Mouse (Mus musculus): ENCODE measurements around the gene Dync1i1.

The Dync1i1 gene

GRCm38 (mm10) chr6:6071038-6071437 is 345.6 kb downstream of the Dync1i1 start:
- DNase-seq: no peak

DNA sequence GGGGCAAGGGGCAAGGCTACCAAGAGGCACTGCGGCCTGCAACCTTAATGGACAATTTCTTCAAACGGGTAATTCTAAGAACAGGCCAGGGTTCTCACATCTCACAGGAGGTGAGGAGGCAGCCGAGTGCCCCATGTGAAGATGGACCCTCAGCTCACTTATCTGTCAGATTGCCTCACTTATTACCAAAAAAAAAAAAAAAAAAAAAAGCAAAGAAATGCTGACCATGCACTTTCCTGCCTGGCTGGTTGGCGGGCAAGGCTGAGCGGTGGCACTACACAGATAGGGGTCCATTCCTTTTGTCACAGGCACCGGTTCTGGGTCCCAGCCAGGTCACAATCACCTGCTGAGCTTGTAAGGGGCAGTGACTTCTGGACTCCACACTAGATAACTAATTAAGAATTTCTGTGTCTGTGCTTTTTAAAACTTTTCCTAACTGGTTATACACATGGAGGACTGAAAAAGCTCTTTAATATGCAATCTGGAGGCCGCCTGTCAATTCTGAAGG is 350.6 kb downstream of the Dync1i1 start:
- no peak for DNase-seq

GRCm38 (mm10) chr6:6077234-6077633 is 351.8 kb downstream of the Dync1i1 start:
- DNase-seq: no peak
